Mouse (Mus musculus) kidney, adult 9 months (tissue): Measurements from ENCODE around the gene Mdp1.
A peak's percentile ranks its signal among the peaks of the same experiment; 100 is the strongest.

Experiments used
- DNase-seq: peaks from one replicate; pipeline ENCODE4 v3.0.0; 2022

Gene Mdp1

DNA sequence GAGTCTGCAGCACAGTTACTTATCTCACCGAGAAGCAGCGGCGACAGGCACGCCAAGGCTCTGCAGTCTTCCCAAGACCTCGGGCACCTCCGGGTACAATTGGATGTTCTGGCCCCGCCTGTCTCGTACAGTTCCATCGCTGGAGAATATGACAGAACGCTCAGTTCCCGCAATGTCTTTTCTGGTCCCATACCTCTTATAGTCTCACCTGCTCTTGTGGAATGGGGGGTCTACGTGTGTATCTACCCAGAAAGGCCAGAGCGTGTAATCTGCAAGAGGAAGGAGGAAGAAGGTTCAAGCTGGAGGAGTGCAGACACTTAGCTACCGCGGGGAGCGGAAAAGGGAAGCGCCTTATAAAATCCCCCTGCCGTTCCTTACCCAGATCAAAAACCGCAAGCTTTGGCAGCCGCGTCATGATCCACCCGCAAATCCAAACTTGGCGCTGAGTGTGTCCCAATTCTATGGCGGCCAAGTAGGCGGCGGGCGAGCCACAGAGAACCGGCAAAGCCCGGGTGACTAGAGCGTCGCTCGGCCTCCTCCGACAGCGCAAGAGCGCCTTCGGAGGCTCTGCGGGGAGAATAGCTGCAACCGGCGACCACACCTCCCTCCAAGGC, at the start of gene Mdp1:
Mdp1 (minus strand) TSS at position 549 of the 614 bp plus-strand sequence.
- DNase-seq: peak; percentile 75

GRCm38 (mm10) chr14:55709509-55709908, 49.2 kb upstream of the Mdp1 start:
- DNase-seq: no peak

- no peak for DNase-seq
These were observed 47.1 kb upstream of the Mdp1 start for GRCm38 (mm10) chr14:55707397-55707796.

DNA sequence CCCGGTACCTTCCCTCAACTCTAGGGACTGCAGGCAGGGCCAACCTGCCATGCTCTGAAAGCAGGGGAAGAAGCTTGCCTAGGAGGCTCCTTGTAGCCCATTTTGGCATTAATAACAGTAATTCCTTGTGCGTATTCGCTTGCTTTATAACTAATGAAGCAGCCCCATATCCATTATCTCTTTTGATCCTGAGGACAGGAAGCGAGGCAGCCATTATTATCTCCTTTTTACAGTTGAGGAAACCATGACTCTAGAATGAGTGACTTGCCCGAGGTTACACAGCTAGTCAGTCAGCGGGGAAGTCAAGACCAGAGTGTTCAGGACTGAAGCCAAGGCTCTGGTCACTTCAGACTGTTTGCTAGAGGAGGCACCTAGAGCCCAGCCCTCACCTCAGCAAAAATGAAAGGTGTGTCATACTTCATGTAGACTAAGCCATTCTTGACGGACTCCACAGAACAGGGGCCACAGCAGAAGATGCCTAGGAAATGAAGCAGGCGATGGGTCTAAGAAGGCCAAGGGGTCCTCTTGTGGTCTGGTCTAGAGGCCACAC, 45.8 kb upstream of the Mdp1 start:
- DNase-seq: no peak

- DNase-seq: no peak
These were observed 42.5 kb upstream of the Mdp1 start for GRCm38 (mm10) chr14:55702761-55703160.

DNA sequence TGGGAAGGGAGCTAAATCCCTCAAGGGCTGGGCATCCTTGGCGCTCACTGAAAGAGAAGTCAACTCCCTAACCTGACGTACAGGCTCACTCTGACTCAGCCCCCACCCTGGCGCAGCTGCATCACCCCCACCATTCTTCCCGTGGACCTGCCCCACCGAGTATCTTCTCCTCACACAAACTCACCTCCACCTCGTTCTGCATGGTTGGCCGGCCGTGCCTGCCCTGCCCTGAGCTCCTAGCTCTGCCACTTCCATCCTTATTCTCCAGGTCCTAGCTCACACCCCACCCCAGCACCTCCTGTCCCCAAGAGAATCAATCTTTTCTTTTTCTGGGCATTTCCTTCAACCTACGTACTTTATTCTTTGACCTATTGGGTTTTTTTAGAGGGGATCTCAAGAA, 40.8 kb upstream of the Mdp1 start:
- no peak for DNase-seq

- no peak for DNase-seq
These were observed 36.9 kb upstream of the Mdp1 start for GRCm38 (mm10) chr14:55697226-55697625.

GRCm38 (mm10) chr14:55689433-55689832, 29.1 kb upstream of the Mdp1 start:
- no peak for DNase-seq

- no peak for DNase-seq
These were observed 21.8 kb upstream of the Mdp1 start for GRCm38 (mm10) chr14:55682118-55682493.

- DNase-seq: peak; percentile 97
These were observed 21.1 kb upstream of the Mdp1 start, which contains the start of gene Tinf2 for GRCm38 (mm10) chr14:55681160-55682117. Tinf2 (minus strand) TSS chr14:55681820.

DNA sequence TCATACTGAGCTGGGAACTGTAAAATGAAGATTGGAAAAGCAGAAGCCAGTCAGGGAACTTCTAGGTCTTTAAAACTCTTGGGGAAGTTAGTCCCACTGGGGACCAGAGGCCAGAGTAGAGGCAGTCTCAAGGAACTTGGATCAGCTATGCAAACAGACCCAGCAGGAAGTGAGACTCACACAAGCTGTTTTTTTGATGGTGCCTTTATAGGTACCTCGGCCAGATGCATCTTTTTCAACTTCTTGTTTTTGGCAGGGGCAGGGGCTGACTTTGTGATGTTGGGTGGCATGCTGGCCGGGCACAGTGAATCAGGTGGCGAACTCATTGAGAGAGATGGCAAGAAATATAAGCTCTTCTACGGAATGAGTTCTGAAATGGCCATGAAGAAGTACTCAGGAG, 17.3 kb upstream of the Mdp1 start:
- DNase-seq: no peak

GRCm38 (mm10) chr14:55672741-55673060, 12.4 kb upstream of the Mdp1 start:
- no peak for DNase-seq

GRCm38 (mm10) chr14:55671833-55672740, 11.8 kb upstream of the Mdp1 start, which contains the start of the genes Gmpr2 and Nedd8:
Gmpr2 (plus strand) TSS chr14:55671941.
Nedd8 (minus strand) TSS chr14:55672124.
- peak; percentile 97 for DNase-seq

GRCm38 (mm10) chr14:55671486-55671832, 11.2 kb upstream of the Mdp1 start:
- DNase-seq: no peak

GRCm38 (mm10) chr14:55660636-55661035, 328 bp upstream of the Mdp1 start:
- no peak for DNase-seq

DNA sequence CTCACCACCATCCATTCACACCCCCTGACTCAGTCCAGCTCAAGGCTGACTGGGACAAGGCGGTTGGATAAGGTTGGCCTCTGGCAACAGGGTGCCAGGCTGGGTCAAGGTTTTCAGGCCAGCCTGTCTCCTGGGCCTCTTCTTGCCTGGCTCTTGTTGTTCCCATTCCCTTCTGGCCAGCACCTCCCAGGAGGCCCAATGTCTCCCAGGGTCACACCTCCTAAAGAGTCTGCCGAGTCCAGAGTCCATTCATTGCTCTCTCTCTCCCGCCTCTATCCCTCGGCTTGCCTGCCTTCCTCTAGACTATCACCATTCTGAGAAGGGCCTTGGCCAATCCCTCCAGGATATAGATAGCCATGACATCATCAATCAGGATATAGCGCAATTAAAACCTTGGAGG, 2.3 kb downstream of the Mdp1 start:
- peak; percentile 87 for DNase-seq

DNA sequence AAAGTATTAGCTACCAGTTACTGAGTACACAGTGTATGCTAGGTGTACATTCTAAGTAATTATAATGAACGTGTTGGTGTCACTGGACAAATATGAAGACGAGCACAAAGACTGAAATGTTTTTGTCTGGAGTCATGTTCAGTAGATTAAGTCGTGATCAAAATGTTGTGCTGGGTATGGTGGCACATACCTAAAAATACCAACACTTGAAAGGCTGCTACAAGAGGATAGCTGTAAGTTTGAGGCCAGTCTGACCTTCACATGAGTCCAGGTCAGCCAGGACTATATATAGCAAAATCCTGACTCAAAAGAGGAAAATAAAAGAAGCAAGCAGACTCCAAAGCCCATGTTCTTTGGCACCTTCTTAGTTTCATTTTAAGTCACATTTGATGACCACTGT, 3.4 kb downstream of the Mdp1 start:
- DNase-seq: no peak

GRCm38 (mm10) chr14:55651528-55651927, 8.8 kb downstream of the Mdp1 start:
- DNase-seq: no peak

- DNase-seq: no peak
These were observed 10.4 kb downstream of the Mdp1 start, which contains the start of gene Tssk4 for GRCm38 (mm10) chr14:55649884-55650283. Tssk4 (plus strand) TSS chr14:55650184.

- DNase-seq: peak; percentile 20
These were observed 15.9 kb downstream of the Mdp1 start for GRCm38 (mm10) chr14:55644261-55644888.

GRCm38 (mm10) chr14:55643060-55643907, 17.0 kb downstream of the Mdp1 start, which contains the start of gene Tm9sf1:
Tm9sf1 (minus strand) TSS chr14:55643806.
- peak; percentile 89 for DNase-seq
